Mouse (Mus musculus): ENCODE data around the gene Mrln.
A peak's percentile ranks its signal among the peaks of the same experiment; 100 is the strongest.

Mrln gene

DNA sequence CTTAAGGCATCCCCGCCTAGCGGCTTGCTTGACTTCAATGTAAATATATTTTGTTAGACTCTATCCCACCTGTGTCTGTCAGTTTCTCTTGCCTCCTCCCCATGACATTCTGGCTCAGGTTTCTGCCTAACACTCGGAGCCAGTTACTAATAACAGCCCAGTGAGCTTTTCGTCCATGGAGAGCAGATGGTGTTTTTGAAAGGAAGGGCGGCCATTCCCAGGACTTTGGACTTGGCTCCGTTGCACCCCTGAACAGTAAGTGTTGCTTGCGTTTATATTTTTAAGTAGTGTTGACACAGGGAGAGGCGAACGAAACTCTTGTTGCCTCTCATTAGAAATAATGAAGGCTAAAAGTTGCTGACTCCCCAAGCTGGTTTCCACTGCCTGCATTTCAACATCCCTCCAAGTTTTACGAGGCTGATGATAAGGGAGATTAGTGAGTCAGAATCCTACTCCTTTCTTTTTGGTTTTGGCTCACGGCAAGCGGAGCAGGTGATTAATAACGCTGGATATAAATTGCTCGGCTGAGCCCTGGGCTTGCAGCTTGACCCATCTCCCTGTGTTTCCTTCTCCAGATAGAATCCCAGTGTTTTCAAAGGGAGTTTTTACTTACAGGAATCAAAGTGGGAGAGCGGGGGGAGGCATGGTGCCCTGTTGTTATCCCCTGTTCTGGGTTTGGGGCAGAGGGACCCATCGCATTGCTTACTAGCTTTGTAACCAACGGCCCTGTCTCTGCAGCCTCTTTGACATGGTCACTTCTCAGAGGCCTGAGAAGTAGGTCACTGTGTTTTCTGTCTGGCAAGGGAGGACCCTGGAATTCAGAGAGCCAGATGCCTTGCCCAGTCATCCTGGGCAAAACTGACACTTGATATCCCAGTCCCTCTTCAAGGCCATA, at the start of gene Mrln:
Gene Mrln, plus strand, starts transcription at position 160 of the 895 bp plus-strand sequence.
- no peak for DNase-seq (ENCODE audit: low read depth, low spot score)
- H3K36me3 ChIP-seq (ENCODE audit: control insufficient read depth, insufficient read depth, low read length, poor library complexity, severe bottlenecking), result no peaks in the 10 kb centered on the region

DNA sequence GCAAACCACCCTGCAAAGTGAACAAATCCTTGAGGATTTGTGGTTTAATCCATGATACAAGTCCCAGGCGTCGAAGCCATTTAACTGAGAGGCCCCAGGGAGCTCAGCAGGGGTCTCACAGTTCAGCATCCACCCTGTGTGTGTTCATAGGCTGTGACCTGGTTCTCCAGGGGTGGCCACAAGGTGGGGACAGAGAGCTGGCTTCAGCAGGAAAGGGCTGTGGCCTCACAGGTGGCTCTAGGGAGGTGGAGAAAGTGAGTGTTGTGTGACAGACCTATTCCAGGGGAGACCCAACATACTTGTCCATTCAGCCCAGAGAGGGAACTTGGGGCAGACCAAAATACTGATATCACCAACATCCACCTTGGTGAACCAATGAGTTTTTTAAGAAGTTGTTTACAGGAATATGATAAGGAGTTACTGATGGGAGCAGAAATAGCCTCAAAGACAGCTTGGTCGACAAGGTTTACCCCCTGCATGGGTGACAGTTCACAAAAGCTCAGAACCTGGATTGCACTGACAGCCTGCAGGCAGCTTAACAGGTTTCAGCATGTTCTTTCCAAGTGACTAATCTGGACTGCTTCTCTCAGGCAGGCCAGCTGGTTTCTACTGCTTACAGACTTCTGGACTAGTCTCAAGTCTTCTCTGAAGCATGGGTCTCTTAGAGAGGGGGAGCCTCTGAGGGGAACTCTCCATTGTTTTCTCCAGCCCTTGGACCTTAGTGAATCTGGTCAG, 47.9 kb upstream of the Mrln start:
- peak; percentile 60 for DNase-seq (ENCODE audit: low read depth, low spot score)
- no peaks in the 10 kb centered on the region for H3K27me3 ChIP-seq (ENCODE audit: control insufficient read depth, insufficient read depth, low read length, poor library complexity, severe bottlenecking)
- H3K36me3 ChIP-seq (ENCODE audit: control insufficient read depth, insufficient read depth, low read length, poor library complexity, severe bottlenecking), result no peaks in the 10 kb centered on the region; the same call in none of the 2 replicates

More for the DNA sequence above, at the start of gene Mrln:
- no peaks in the 10 kb centered on the region; the same call in 1 of the 2 replicates for H3K27me3 ChIP-seq (ENCODE audit: control insufficient read depth, insufficient read depth, low read length, poor library complexity, severe bottlenecking)

DNA sequence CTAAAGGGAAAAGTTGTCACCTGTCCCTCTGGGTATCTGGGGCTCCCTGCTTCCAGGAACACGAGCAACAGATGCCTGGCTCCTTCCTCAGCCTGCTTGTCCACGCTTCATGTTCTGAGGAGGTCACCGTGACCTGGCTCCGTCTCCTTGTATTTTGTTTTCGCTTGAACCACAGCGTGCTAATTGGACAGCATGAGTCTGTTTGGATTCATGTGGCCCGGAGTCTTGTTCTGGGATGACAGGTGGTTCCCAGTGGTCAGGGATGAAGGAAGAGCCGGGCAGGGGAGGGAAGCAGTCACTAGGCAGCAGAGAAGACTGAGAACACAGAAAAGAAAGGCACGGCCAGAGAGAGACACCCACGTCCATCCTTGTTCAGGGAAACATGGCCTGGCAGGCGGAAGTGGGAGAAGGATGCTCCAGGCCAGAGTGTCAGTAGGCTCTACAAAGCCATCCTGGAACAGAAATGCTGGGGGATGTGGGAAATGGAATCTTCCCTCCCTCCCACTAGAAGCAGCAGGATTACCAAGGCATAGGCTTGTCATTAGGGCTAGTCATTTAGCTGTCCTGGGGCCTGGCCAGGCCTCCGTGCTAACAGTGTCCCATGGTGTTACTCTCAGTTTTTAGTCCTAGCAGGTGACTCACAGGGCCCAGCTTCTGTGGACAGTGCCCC, 44.7 kb upstream of the Mrln start:
- DNase-seq (ENCODE audit: low read depth, low spot score), result no peak
- no peaks in the 10 kb centered on the region; the same call in none of the 2 replicates for H3K36me3 ChIP-seq (ENCODE audit: control insufficient read depth, insufficient read depth, low read length, poor library complexity, severe bottlenecking)
- no peaks in the 10 kb centered on the region for H3K27me3 ChIP-seq (ENCODE audit: control insufficient read depth, insufficient read depth, low read length, poor library complexity, severe bottlenecking)

DNA sequence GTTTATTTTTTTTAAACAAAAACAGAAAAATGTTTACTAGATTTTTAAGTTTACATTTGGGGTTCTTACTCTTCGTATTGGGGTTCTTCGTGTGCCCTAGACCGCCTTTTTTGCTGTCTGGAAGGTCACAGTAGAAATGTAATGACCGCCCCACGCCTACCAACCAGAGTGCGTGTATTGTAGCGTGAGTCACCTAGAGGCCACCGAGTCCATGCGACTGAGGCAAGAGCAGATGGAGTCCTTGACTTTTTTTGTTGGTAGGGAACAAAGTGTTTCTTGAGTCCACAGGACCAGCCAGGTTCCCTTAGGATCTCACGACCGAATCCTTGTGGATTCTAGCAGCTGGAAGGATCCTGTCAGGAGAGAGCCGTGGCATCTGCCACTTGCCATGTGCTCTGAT, 43.7 kb upstream of the Mrln start:
- no peaks in the 10 kb centered on the region; the same call in none of the 2 replicates for H3K36me3 ChIP-seq (ENCODE audit: control insufficient read depth, insufficient read depth, low read length, poor library complexity, severe bottlenecking)
- no peak for DNase-seq (ENCODE audit: low read depth, low spot score)
- H3K27me3 ChIP-seq (ENCODE audit: control insufficient read depth, insufficient read depth, low read length, poor library complexity, severe bottlenecking), result no peaks in the 10 kb centered on the region

DNA sequence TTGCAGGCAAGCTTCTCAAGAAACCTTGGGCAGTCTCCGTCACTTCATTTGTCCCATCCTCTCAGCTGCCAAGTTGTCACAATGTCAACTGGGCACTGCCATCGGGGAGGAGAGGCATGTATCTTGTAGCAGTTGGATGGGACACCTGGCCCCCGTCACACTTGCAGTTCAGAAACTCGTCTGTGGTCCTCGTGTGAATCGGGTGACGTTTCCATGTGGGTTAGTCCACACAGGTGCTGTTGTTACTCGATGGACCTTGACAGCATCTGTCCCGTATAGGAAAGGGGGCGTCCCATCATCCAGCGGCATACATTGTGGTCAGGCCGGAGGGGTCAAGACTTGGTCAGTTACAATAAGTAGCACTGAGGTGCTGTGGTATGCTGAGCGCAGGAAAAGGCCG, 43.0 kb upstream of the Mrln start:
- no peaks in the 10 kb centered on the region; the same call in none of the 2 replicates for H3K36me3 ChIP-seq (ENCODE audit: control insufficient read depth, insufficient read depth, low read length, poor library complexity, severe bottlenecking)
- H3K27me3 ChIP-seq (ENCODE audit: control insufficient read depth, insufficient read depth, low read length, poor library complexity, severe bottlenecking), result no peaks in the 10 kb centered on the region
- no peak for DNase-seq (ENCODE audit: low read depth, low spot score)

DNA sequence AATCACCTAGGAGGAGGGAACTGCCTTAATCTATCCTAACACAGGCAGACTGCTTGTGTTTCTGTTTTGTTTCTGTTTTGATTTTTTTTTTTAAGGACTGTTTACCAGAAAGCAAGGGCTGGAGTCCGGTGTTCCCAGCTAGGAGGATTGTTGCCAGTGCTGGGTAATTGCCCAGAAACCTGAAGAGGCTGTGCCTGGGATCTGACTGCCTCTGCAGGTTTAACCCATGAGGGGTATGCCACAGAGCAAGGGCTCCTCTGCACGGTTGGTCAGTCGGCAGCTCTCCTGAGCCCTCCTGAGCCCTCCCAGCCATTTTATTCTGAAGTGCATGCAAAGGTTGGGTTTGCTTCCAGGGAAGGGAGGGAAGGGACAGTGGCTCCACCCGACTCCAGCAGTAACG, 40.8 kb upstream of the Mrln start:
- Histone ChIP-seq H3K36me3 (ENCODE audit: control insufficient read depth, insufficient read depth, low read length, poor library complexity, severe bottlenecking) (peaks cover 4% of the 10 kb centered on the region; the same call in 1 of the 2 replicates), H3K27me3 (ENCODE audit: control insufficient read depth, insufficient read depth, low read length, poor library complexity, severe bottlenecking) (no peaks in the 10 kb centered on the region)
- DNase-seq (ENCODE audit: low read depth, low spot score), result no peak

DNA sequence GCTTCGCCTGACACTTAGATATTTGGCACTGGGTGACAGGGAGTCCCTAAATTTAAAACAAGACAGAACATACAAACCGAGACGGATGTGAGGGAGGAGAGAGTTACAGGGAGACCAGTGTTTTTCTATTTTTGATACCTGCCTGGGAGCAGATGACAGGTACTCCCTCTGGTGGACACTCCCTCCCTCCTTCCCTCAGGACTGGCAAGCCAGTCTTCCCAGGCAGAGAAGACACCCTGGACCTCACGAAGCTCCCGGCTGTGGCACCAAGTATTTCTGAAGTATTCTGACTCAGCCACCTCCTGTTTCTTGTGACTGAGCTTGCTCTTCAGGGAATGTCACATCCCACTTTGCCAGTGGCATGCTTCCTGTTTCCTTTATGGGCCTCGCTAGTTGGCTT, 38.6 kb upstream of the Mrln start:
- H3K36me3 ChIP-seq (ENCODE audit: control insufficient read depth, insufficient read depth, low read length, poor library complexity, severe bottlenecking), result peaks cover 4% of the 10 kb centered on the region; the same call in 1 of the 2 replicates
- no peaks in the 10 kb centered on the region for H3K27me3 ChIP-seq (ENCODE audit: control insufficient read depth, insufficient read depth, low read length, poor library complexity, severe bottlenecking)
- no peak for DNase-seq (ENCODE audit: low read depth, low spot score)

DNA sequence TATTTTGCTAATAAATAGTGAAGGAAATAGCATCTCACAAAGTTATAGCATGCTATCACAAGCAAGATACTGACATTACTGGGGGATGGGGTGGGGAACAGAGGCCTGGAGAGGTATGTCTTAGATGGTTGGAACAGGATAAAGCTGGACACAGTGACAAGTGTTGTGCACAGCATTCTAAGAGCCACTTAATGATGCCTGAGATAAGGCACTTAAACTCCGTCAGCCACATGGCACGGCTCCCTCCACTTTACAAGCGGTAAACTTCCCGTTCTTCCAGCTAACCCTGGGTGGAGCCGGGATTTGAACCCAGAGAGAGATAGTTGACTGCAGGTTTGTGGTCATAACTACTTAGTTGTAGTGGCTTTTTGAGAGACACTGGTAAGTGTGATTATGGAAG, 38.0 kb upstream of the Mrln start:
- DNase-seq (ENCODE audit: low read depth, low spot score), result no peak
- Histone ChIP-seq H3K36me3 (ENCODE audit: control insufficient read depth, insufficient read depth, low read length, poor library complexity, severe bottlenecking) (peaks cover 4% of the 10 kb centered on the region; the same call in 1 of the 2 replicates), H3K27me3 (ENCODE audit: control insufficient read depth, insufficient read depth, low read length, poor library complexity, severe bottlenecking) (no peaks in the 10 kb centered on the region)

DNA sequence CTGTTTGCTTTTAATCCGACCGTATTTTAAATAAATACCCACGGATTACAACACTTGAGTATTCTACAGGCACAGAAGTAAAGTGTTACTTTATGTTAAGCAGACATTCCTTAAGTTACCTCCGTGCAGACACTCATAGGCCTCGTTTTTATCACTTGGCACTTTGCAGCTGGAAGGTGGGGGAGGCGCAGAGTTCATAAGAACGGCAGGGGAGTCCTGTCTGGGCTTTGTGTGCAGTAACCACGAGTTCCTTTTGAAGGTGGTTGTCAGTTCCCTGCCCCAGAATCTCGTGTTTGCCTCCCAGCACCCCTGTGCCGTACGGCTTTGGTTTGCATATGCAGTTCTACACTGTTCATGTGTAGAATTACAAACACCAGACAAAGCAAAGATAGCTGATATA, 36.8 kb upstream of the Mrln start:
- no peaks in the 10 kb centered on the region for H3K27me3 ChIP-seq (ENCODE audit: control insufficient read depth, insufficient read depth, low read length, poor library complexity, severe bottlenecking)
- peaks cover 4% of the 10 kb centered on the region; the same call in 1 of the 2 replicates for H3K36me3 ChIP-seq (ENCODE audit: control insufficient read depth, insufficient read depth, low read length, poor library complexity, severe bottlenecking)
- DNase-seq (ENCODE audit: low read depth, low spot score), result no peak

DNA sequence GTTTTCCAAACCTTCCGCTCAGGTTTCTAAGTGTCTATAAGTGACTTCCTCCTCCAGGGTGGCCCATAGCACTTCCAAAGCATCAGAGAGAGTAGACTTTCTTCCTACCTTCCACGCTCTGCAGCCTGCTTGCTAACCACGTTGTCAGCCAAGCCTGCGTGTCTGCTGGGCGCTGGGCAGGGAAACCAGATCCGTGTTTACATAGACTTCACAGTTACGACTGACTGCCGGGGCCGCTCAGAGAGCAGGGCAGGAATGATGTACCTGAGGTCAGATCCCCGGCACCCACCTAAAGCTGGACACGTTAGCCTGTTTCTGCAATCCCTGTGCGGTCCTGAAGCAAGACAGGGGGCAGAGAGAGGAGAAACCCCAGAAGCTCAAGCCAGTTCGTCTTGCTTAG, 36.1 kb upstream of the Mrln start:
- no peak for DNase-seq (ENCODE audit: low read depth, low spot score)
- Histone ChIP-seq H3K27me3 (ENCODE audit: control insufficient read depth, insufficient read depth, low read length, poor library complexity, severe bottlenecking) (no peaks in the 10 kb centered on the region), H3K36me3 (ENCODE audit: control insufficient read depth, insufficient read depth, low read length, poor library complexity, severe bottlenecking) (peaks cover 4% of the 10 kb centered on the region; the same call in 1 of the 2 replicates)

DNA sequence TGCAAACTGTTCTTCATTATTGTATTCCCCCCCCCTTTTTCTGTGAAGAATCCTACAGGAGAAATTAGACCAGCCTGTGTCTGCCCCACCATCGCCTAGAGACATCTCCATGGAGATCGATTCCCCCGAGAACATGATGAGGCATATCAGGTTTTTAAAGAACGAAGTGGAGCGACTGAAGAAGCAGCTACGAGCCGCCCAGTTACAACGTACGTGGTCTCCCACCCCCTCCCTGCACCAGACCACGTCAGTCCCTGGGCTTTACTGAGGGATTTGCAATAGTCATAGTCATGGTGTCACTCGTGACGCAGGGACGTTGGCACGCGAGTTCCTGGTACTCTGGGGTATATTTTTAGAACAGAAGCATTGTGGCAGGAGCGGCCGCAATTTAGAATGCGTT, 35.4 kb upstream of the Mrln start:
- Histone ChIP-seq H3K36me3 (ENCODE audit: control insufficient read depth, insufficient read depth, low read length, poor library complexity, severe bottlenecking) (peaks cover 4% of the 10 kb centered on the region; the same call in 1 of the 2 replicates), H3K27me3 (ENCODE audit: control insufficient read depth, insufficient read depth, low read length, poor library complexity, severe bottlenecking) (no peaks in the 10 kb centered on the region)
- no peak for DNase-seq (ENCODE audit: low read depth, low spot score)

DNA sequence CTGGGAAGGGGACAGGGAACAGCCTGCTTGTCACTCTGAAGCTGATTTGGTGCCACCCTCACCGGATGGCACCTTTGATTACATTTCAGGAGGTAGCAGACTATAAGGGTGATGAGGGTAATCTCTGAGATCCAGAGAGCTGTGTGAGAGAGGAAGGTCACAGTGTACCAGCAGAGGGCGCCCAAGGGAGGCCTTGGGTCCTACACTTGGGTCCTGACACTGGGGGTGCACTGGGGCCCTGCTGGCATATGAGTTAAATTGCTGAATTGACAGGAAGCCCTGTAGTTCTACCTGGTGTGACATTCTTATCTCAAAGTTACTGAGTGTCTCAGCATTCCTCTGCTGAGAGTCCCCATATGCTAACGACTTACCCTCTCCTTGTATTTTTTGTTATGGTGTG, 31.1 kb upstream of the Mrln start:
- no peaks in the 10 kb centered on the region for H3K27me3 ChIP-seq (ENCODE audit: control insufficient read depth, insufficient read depth, low read length, poor library complexity, severe bottlenecking)
- H3K36me3 ChIP-seq (ENCODE audit: control insufficient read depth, insufficient read depth, low read length, poor library complexity, severe bottlenecking), result no peaks in the 10 kb centered on the region; the same call in none of the 2 replicates
- DNase-seq (ENCODE audit: low read depth, low spot score), result peak; percentile 75

DNA sequence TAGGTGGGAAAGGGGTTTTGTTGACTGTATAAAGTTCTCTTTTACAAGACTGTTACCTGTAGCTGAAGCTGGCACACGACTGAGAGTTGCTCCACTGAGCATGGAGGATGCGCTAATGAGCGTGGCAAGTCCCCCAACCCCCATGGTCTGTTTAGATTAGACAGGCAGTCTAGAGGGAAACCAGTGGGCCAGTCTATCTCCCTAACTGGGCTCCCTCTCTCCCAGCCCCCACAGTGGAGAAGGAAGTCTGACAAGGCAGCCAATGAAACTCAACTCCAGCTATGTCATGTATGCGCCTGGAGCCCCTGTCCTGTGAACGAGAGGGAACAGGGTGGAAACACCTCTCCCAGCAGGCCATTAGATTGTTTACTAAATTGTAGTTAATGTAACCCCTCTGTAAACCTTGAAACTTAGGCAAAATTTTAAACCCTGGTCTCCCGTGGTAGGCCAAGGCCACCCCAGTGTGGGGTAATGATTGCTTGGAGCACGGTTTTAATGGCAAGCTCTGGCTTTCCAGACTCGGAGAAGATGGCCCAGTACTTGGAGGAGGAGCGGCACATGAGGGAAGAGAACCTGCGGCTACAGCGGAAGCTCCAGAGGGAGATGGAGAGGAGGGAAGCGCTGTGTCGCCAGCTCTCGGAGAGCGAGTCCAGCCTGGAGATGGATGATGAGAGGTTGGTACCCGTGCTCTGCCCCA, 29.8 kb upstream of the Mrln start:
- Histone ChIP-seq H3K27me3 (ENCODE audit: control insufficient read depth, insufficient read depth, low read length, poor library complexity, severe bottlenecking) (no peaks in the 10 kb centered on the region), H3K36me3 (ENCODE audit: control insufficient read depth, insufficient read depth, low read length, poor library complexity, severe bottlenecking) (no peaks in the 10 kb centered on the region; the same call in none of the 2 replicates)
- no peak for DNase-seq (ENCODE audit: low read depth, low spot score)

DNA sequence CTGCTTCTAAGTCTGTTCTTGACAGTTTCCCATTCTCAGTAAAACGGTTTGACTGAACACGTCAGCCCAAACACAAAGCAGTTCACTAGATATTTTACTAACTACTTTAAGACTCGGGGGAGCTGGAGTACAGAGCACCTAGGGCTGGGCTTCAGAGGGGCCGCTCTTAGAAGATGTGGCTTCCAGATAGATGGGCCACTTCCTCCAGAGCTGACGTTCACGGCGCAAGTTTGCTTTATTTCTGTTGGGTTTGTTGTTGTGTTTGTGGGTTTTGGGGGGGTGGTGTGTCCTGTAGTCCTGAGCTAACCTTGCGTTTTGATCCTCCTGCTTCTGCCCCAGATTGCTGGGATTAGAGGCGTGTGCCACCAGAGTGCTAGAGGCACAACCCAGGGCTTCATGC, 23.7 kb upstream of the Mrln start:
- peaks cover 4% of the 10 kb centered on the region; the same call in 1 of the 2 replicates for H3K36me3 ChIP-seq (ENCODE audit: control insufficient read depth, insufficient read depth, low read length, poor library complexity, severe bottlenecking)
- H3K27me3 ChIP-seq (ENCODE audit: control insufficient read depth, insufficient read depth, low read length, poor library complexity, severe bottlenecking), result no peaks in the 10 kb centered on the region
- DNase-seq (ENCODE audit: low read depth, low spot score), result no peak
